Mouse (Mus musculus) activated CD4-positive, CD25-positive, alpha-beta regulatory T cell, adult 9 weeks (primary cell): ENCODE data around the gene Alg11. TPM values are rescaled to one million over a fixed set of nuclear protein-coding genes. Genes with fewer than 3 reads are reported as not detected.

Experiments used
- polyA plus RNA-seq: library from polyadenylated mRNA; unstranded; fragments of 100-300 nt; shearing (Covaris generic); gene quantifications from one replicate; pipeline ENCODE4 v1.2.1, GENCODE M21; 2017

Alg11 gene
- polyA plus RNA-seq: 9.6 TPM

GRCm38 (mm10) chr8:22060446-22060889 lies at the start of gene Alg11:
Alg11 (plus strand) TSS chr8:22060721.

GRCm38 (mm10) chr8:22059821-22060445 lies 588 bp upstream of the Alg11 start, which contains the start of gene Atp7b:
Atp7b (minus strand) TSS chr8:22060305.

Other genes starting within 250 kb of the Alg11 start
- gene Defb50, start 237.2 kb upstream of the Alg11 start, polyA plus RNA-seq: not detected
- gene Defb2, start 220.8 kb upstream of the Alg11 start, polyA plus RNA-seq: not detected
- not detected for gene Defb10, start 201.8 kb upstream of the Alg11 start, polyA plus RNA-seq
- not detected for gene Defb9, start 175.3 kb upstream of the Alg11 start, polyA plus RNA-seq
- not detected for gene Defb11, start 154.3 kb upstream of the Alg11 start, polyA plus RNA-seq
- gene Defb15, start 128.0 kb upstream of the Alg11 start, polyA plus RNA-seq: not detected
- gene Defb35, start 122.4 kb upstream of the Alg11 start, polyA plus RNA-seq: not detected
- gene Defb13, start 114.0 kb upstream of the Alg11 start, polyA plus RNA-seq: not detected
- not detected for gene Fam90a1a, start 102.0 kb upstream of the Alg11 start, polyA plus RNA-seq
- not detected for gene Ccdc70, start 90.9 kb upstream of the Alg11 start, polyA plus RNA-seq
- gene Atp7b, start 416 bp upstream of the Alg11 start, polyA plus RNA-seq: 0.10 TPM
- not detected for gene Nek5, start 64.3 kb downstream of the Alg11 start, polyA plus RNA-seq
- gene Nek3, start 105.7 kb downstream of the Alg11 start, polyA plus RNA-seq: 10.5 TPM
- 4.4 TPM for gene Ckap2, start 125.1 kb downstream of the Alg11 start, polyA plus RNA-seq
- gene Vps36, start 132.1 kb downstream of the Alg11 start, polyA plus RNA-seq: 45.3 TPM
- 0.16 TPM for gene Thsd1, start 166.6 kb downstream of the Alg11 start, polyA plus RNA-seq
- gene Tpte, start 222.7 kb downstream of the Alg11 start, polyA plus RNA-seq: not detected